Mouse (Mus musculus): ENCODE measurements around the gene Cntn1.

Gene Cntn1

DNA sequence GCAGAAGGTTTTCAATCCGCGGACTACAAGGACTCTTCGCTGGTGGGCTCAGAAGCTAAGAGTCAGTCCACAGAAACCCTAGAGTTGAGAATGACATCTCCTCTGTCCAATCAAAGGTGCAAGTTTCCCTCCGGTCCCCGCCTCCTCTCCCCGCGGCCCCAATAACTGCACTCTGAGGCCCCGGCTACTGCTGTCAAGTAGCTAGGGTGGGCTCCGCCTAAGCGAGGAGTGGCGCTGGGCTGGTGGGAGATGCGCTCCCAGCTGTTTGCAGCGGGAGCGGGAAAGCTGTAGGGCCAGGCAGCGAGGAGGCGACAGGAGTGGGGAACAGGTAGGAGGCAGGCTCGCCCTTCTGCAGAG lies at the start of gene Cntn1:
TSS of gene Cntn1 (plus strand) at position 170 of the 357 bp plus-strand sequence.
- DNase-seq (ENCODE audit: low read depth, low spot score), result no peak

DNA sequence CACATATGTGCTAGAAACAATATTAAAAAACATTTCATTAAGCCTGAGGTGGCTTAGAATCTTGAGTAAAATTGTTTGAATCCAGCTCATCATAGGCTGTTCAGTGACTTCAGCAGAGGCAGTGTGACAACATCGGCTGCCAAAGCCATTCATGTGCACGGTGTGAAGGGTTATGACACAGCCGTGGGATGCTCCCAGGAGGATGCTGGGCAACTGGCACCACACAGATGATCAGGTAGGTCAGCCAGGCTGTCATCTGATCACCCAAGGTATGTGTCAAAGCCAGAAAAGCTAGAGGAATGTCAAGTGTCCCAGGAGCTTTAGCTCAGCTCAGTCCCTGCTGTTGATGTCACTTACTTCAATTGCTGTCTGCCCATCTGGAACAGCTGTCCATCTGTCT lies 49.5 kb upstream of the Cntn1 start:
- no peak for DNase-seq (ENCODE audit: low read depth, low spot score)

DNA sequence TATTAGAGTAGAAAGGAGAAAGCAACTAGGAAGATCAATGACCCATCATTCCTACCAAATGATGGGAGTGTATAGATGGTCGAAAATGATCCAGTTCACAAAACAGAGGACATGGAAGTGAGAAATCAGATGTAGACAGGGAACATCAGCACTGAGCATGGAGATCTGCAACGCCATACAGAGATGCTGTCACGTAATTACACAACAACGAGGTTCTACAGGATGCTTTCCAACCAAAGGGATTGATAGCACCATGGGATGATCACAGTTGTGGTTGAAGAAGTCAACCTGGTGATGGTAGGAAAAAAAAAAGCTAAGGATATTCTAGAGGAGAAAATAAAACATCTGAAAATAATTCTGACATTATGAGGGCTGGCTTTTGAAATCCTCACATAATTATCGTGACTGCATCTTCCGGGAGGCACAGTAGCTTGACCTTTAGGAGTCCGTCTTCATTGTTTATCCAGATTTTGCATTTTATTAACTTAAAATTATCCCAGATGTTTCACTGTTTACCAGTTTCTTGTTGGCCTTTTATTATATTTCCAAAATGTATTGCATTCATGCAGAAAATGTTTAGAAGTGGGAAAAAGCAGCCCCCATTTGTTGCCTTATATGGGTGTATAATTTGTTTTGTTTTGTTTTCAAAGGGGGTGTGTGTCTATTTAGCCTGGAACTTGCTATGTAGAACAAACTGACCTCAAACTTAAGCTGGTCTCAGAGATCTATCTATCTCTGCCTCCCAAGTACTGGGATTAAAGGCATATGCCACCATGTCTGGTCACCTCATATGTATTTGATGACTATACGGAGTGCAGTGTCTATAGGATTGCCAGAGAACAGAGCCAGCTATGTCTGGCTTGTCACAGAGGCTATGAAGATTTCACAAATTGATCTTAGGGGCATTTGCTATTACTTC lies 38.5 kb upstream of the Cntn1 start:
- DNase-seq (ENCODE audit: low read depth, low spot score), result no peak

DNA sequence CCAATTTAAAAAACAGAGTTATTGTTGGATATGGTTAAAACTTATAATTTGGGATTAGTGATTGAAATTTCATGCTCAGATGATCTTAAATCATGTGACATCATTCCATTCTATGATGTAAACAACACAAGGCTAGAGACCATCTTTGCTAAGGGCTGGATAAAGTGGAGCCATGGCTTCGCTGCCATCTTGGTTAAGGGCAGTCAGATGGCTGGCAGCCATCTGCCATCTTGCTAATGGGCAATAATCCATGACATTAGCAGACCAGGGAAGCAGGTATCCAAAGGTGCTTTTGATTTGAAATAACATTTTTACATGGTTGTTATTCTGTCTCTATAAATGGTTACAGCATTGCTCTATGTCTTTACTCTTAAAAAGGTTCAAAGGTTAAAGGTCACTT lies 16.9 kb upstream of the Cntn1 start:
- DNase-seq (ENCODE audit: low read depth, low spot score), result no peak

DNA sequence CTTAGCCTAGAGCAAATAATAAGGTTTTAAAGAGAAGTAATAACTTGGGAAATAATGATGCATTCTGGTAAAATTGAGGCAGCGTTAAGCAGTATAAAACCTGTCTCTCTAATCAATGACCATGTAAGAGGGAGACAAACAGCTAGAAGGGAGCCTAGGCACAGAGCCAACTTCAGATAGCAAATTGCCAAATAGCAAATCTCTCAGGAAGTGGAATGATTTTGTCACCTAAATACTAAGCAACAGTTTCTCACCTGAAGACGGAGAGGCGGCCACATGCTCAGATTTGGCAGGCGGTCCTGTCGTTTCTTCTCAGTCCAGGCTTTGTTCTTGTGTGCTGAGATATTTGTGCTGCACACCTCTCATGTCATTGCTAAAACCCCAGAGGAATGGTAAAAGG lies 8.4 kb upstream of the Cntn1 start:
- no peak for DNase-seq (ENCODE audit: low read depth, low spot score)

DNA sequence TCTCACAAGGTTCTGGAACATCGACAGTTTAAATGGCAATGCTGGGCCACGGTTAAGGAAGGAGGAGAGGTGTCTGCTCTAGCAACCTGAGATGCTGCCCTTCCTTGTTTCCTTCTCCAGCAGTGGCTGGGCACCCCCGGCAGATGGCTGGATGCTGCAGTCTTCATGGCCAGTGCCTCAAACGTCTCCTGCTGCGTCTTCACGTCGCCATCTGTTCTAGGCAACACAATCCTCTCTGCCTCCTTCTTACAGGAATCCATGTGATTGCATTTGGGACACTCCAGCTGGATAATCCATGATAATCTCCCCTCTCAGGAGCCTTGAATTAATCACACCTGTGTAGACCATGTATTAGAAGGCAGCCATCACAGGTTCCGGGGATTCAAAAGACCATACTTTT lies 4.9 kb upstream of the Cntn1 start:
- DNase-seq (ENCODE audit: low read depth, low spot score), result no peak

DNA sequence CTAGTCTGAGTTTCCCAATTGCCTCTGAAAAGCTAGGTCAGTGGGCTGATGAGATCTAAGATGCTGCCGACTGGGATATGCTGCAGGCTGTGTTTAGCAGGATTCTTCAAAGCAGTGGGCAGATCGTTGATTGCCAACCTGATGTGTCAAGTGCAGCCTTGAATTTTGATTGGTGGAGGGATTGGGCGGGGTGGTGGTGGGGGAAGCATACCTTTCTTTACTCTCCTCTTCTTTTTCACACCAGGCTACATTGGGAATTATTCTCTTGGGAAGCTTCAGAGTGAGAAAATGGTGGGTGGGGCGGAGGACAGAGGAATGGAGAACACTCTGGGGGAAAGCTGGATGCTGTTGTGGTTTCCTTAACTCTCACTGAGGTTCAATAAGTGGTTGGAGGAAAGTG lies 2.9 kb upstream of the Cntn1 start:
- no peak for DNase-seq (ENCODE audit: low read depth, low spot score)

DNA sequence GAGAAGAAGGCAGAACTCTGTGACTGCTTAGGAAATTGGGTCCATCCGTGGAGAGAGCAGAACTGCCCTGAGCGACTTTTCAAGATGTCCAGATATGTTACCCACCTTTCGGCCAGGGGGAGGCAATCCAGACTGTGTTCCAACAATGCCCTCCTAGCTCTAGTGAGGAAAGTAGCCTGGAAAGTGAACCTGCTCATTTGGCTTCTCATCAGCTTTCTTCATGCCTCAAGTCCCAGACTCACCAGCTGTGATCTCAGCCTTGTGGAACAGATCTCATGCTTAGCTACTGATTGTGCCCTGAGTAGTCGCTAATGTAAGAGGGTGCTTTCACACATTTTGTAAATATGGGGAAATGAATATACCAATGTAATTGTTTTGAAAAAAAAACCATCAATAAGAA lies 2.4 kb upstream of the Cntn1 start:
- DNase-seq (ENCODE audit: low read depth, low spot score), result no peak

DNA sequence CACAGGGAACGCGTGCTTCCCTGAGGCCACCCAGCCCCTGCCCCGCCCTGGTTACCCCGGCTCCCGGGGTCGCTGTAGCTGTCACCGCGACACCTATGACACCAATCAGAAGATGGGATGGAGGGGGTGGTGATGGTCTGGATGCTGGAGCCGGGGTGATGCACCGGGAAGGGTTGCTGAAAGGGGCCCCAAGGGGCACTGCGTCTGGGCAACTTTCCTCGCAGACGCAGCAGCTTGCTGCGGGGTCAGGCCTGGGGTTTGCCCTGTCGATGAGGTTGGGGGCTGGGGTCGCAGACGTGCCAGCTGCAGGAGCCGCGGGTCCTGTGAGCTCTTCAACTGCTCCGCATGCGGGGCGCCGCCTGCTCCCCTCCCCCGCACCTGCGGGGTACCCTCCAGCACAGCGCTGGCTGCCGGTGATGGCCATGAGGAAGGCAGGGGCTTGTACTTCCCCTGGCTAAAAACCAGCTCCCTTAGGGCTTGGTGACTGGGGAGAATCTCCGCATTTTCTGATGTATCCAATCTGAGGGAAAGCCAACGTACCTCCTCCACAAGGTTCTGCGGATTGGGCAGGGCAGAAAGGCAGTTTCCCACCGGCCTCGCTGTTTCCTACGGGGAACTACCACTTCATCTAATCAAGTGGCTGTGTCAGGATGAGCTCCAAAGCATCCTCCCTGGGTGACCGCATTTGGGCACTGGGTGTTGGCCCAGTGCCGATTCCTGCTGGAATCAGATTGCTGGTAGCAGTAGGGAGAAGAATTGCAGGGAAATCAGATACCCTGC lies 578 bp downstream of the Cntn1 start:
- DNase-seq (ENCODE audit: low read depth, low spot score), result no peak

DNA sequence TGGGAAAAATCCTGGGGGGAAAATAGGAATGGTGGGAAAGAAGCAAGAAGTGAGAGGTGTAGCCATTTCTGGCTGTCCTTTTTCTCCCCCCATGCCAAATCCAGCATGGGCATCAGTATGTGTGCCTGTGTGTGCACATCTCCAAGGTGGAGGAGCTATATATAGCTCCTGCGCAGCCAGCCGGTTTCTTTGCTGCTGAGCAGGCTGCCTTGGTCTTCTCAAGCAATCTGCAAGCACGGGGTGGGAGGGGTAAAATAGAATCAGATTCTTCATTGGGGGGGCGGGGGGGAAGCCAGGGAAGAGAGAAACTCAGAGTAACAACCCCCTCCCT lies 1.1 kb downstream of the Cntn1 start:
- DNase-seq (ENCODE audit: low read depth, low spot score), result no peak

DNA sequence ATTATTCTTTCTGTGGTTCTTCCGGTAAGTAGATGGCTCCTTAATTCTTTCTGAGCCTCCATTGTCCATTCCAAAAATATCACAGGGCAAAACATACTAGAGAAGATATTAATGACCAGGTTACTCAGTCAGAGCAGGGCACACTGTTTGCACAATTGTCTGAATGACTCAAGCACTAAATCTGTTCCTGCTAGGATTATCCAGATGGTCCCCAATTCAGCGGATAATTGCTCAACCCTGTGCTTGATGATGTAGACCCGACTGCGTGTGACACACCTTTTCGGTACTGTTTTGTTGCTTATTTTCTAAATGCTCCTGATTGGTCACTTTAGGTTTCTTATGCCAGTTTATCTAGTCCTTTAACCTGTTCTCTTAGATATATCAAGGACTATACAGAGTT lies 6.6 kb downstream of the Cntn1 start:
- no peak for DNase-seq (ENCODE audit: low read depth, low spot score)

DNA sequence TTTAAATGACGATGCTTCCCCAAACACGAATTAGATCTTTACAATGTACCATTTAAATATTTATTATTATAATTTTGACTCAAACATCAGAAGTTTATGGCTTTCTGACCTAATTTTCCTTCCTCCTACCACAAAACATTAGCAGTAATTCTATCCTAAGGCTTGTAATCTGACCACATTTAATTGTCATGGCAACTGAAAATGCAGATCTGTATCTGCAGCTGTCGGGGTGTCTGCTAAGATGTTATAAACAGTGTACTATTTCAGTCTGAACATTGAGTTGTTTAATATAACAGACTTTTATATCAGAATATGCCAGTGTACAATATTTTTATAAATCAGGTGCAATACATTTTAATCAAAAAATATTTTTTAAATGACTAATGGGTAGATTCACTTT lies 10.0 kb downstream of the Cntn1 start:
- DNase-seq (ENCODE audit: low read depth, low spot score), result no peak

DNA sequence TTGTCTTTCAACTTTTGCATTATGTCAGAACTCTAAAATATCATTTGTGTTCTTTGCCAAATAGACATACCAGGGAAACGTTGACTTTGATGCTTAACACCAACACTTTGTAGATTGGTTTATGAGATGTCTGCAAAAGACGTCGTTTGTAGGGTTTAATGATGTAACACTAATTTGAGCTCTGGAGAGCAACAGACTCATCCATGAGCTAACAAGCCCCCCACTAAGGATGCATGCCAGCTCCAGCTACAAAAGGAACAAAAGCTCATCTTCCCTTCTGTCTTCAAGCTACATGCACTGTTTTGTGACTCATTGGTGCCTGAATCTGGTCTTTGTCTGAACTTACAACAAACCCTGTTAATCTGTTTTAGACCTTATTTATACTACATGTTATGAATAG lies 28.5 kb downstream of the Cntn1 start:
- no peak for DNase-seq (ENCODE audit: low read depth, low spot score)

DNA sequence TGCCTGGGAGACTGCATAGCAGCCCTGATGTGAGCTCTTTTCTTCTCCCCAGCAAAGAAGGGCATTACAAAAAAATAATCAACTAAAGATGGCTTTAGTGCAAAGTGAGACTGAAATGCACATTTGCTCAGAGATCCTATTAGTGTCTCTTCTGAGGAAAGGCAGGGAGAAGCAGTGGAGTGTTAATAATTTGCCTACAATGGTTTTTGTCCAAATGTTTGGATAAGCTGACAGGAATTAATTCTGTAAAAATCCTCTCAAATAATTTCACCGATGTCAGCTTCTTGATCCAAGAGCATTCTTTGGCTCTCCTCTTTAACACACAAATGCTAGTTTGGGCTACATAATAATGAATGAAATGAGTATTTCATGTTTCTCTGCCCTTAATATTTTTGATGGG lies 34.9 kb downstream of the Cntn1 start:
- DNase-seq (ENCODE audit: low read depth, low spot score), result no peak

DNA sequence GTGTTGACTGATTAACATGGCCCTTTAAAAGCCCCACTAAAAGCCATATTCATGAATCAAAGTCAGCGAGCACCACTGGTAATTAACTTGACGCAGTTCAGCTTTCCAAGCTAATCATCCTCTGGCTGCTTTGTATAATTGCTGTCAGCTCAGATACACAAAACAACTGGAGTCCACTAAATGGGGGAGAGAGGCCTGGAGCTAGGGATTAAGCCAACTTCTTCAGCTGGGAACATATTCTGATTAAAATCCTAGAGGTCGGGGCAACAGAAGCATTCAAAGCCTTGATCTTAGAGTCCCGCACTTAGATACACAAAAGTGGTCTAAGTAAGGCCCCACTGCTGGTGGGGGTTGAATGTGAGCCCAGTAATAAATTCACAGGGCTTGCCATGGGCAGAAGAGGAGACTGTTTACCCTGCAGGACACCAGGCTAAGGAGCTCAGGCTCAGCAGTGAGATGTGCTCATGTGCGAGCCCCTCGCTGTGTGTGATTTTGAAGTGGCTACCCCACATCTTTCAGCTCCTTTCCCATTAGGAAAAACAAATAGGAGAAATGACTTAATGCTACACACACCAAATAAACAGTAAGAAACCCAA lies 36.8 kb downstream of the Cntn1 start:
- DNase-seq (ENCODE audit: low read depth, low spot score), result no peak

DNA sequence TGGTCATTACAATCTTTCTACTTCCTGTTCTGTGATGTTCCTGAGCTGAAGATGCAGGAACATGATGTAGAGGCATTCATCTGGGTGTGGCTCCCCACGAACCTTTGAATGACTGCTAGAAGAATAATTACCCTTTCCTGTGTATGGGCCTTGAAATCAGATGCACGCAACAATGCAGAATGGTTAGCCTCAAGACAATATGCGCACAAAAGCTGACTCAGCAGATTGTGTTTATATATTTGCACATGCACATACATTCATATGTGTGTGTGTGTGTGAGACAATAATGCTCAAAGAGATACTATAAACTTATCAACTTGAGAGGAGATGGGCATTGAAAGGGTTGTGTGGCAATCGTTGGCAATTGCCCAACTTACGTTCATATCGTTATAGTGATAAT lies 39.8 kb downstream of the Cntn1 start:
- DNase-seq (ENCODE audit: low read depth, low spot score), result no peak

DNA sequence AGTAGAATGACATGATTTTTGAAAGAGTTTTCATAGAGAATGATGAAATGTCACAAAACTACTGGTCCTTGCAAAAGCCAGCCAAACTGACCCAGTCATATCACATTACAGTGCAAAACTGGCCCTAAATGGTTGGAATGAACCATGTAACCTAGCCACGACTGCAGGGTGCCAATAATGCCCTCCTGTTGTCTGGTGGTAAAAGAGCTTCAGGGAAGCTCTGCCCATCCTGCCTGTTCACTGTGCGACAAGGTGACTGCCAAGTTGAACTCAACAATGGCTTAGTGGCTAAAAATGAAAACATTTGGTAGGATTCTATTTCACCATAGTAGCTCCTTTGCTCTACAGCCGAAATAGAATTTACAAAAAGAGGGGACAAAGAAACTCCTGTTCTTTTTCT lies 41.1 kb downstream of the Cntn1 start:
- DNase-seq (ENCODE audit: low read depth, low spot score), result no peak

DNA sequence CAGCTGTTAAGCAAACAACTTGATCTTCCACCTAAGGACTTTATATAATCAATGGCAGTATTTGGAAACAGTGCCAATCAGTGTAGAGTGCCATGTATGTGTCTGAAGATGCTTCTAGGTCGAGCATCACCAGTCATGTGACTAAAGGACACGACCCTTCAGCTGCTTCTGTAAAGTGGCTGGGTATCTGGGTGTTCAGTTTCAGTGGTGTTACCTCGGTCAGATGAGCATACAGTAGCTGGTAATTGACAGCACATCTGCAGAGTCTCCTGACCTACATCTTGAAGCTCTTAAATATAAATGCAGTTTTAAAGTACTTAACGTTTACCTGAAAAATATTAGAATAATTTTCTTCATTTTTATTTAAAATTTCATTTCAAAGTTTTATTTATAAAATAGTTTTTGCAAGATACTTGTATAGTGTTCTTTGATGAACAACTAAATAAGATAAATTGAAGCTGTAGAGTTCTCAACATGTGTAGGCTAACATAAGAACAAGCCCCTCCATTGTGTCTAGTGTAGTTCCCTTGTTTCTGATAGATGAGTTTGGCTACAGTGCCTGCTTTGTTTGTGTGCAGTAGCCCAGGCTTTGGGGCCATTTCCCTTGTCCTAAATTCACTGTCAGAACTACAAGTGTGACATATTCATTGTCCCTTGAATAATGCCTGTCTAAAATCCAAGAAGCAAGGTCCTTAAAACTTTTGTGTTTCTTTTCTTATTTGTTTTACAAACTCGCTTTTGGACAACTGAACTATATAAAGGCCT lies 48.6 kb downstream of the Cntn1 start:
- no peak for DNase-seq (ENCODE audit: low read depth, low spot score)

DNA sequence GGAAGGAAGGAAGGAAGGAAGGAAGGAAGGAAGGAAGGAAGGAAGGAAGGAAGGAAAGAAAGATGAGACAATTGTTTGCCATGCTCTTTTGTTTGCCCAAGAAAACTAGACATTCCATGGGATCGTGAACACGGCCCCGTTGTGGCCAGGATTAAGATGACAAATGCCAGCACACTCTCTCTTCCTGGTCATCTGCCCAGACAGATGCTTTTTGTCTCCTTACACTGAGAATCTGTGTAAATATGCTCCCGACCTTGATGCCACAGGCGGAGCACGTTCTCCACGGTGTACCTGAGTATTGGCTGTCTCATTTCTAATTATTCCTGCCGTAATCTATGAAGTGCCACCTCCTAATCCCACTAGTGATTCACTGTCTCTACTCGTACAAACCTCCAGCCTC lies 51.0 kb downstream of the Cntn1 start:
- DNase-seq (ENCODE audit: low read depth, low spot score), result no peak

DNA sequence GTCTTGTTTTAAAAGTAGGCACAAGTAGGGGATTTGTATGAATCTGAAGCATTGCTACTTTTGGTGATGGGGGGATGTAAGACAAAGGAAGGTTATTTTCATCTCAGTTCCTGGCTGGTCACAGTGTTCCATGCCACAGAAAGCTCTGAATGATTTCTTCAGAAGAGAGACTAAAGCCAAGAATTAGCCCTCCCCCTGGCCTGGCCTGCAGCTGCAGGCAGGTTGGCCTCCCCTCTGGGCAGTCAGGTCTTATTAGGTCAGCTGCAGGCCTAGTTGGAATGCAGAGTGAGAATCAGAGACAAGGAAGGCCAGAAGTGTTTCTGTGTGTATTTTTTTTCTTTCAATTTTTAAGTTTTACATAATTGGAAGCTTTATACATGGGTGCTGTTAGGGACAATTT lies 61.5 kb downstream of the Cntn1 start:
- DNase-seq (ENCODE audit: low read depth, low spot score), result no peak

DNA sequence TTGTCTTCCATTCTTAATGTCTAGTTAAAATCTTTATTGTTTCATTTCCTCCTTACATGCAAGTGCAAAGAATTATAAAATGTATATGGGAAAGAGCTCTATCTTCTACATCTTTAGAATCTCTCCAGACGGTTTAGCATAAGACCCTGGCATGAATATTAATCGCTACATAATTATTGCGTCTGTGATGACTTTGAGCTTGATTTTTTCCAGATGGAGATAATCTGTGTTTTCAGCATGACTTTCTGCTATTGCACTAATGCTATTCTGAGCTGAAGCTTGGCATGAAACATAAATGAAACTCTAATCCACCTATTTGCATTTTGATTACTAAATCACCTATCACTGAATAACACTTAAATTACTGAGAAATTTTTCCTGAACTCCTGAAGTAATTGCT lies 82.0 kb downstream of the Cntn1 start:
- no peak for DNase-seq (ENCODE audit: low read depth, low spot score)

DNA sequence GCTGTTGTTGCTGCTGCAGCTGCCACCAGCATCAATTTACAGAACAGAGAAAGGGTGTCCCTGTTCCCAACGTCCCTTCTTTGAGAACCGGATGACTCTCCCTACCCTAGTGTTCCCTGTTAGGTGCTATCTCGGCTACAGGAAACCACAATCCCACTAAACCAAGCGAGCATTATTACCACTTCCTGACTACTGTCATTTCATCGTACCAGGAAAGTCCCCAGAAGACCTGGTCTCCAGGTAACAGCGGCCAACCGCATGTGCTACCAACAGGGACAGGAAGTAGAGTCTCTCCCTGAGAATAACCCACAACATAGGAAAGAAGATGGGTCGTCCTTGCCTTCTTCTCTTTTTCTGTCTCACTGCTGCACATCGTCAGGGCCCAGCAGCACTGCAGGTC lies 83.3 kb downstream of the Cntn1 start:
- DNase-seq (ENCODE audit: low read depth, low spot score), result no peak

Data from c-Kit-negative CD71-positive TER-119-positive erythroid progenitor cells, embryonic 14.5 days (primary cell).